Mouse (Mus musculus): ENCODE measurements around the gene Car11.

GRCm38 (mm10) chr7:45723301-45723700, 23.7 kb downstream of the Car11 start:
- TF ChIP-seq GATA1 (IDR thresholded peaks at IDR 0.05; ENCODE audit: borderline replicate concordance, low read length) (no peak), FLI1 (IDR thresholded peaks at IDR 0.05; ENCODE audit: low read length) (no peak)

Measured in megakaryocyte, embryonic 14.5 days (primary cell).